Mouse (Mus musculus): ENCODE measurements around the gene Rfc4. TPM values are rescaled to one million over a fixed set of nuclear protein-coding genes. Genes with fewer than 3 reads are reported as not detected.

The Rfc4 gene
- polyA plus RNA-seq, 1 experiment, result 2.1 TPM

DNA sequence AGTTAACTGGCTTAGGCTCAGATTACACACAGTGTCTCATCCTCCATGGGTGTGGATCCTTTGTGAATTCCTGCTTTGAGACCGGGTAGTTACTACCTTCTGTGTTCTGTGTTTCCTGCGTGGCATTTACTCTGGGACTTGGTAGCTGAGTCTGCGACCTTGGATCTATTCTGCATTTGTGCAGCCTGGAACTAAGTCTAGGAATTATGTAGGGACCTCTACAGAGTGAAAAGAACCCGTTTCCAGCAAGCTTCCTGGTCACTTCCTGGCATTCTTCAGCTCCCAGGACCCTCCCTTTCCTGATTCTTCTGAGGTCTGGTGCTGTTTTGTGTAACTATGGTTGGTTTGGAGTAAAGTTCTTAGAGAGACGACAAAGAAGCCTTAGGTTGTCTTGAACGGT, 36.9 kb upstream of the Rfc4 start:
- TF ChIP-seq POLR2A (IDR thresholded peaks at IDR 0.05; ENCODE audit: borderline replicate concordance, insufficient read depth, low read length) (no peak), CTCF (IDR thresholded peaks at IDR 0.05; ENCODE audit: borderline replicate concordance, insufficient read depth, low read depth, low read length) (no peak)
- no peak overlapping the region for H3K4me3 ChIP-seq (replicated peaks; ENCODE audit: insufficient read depth, low read depth, low read length)
- no peak for DNase-seq
- WGBS, result 73% methylated on average over 6 of the region's 6 CpGs
- no peaks in the 10 kb centered on the region for H3K27me3 ChIP-seq (ENCODE audit: control insufficient read depth, insufficient read depth, low read length)
- H3K27ac ChIP-seq (ENCODE audit: insufficient read depth, low read length), result no peak overlapping the region
- H3K4me1 ChIP-seq (ENCODE audit: control insufficient read depth, insufficient read depth, low read length), result no peaks in the 10 kb centered on the region

- WGBS, result 87% methylated on average over 3 of the region's 3 CpGs
- no peak for TF ChIP-seq POLR2A (IDR thresholded peaks at IDR 0.05; ENCODE audit: borderline replicate concordance, insufficient read depth, low read length)
- no peak for TF ChIP-seq CTCF (IDR thresholded peaks at IDR 0.05; ENCODE audit: borderline replicate concordance, insufficient read depth, low read depth, low read length)
- H3K4me3 ChIP-seq (replicated peaks; ENCODE audit: insufficient read depth, low read depth, low read length), result no peak overlapping the region
Measured at GRCm38 (mm10) chr16:23162116-23162515, 34.6 kb upstream of the Rfc4 start.

DNA sequence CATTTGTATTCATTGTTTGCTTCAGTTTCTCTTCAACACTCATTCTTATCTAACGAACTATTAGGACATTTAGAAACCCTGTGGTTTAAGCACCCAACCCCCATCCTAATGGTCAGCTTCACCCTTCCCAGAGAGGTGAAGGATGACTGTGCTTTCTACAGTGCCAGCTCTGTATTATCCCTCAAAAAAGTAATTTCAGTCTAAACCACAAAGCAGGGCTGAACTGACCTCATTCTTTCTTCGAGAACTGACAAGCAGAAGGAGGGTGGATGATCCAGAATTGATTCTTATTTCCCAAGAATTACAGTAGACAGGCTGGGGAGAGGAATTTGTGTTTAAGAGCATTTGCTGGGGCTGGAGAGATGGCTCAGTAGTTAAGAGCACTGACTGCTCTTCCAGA, 32.2 kb upstream of the Rfc4 start:
- TF ChIP-seq POLR2A (IDR thresholded peaks at IDR 0.05; ENCODE audit: borderline replicate concordance, insufficient read depth, low read length), result no peak
- no peak for TF ChIP-seq CTCF (IDR thresholded peaks at IDR 0.05; ENCODE audit: borderline replicate concordance, insufficient read depth, low read depth, low read length)
- Histone ChIP-seq H3K27me3 (ENCODE audit: control insufficient read depth, insufficient read depth, low read length) (no peaks in the 10 kb centered on the region), H3K4me1 (ENCODE audit: control insufficient read depth, insufficient read depth, low read length) (no peaks in the 10 kb centered on the region), H3K4me3 (replicated peaks; ENCODE audit: insufficient read depth, low read depth, low read length) (no peak overlapping the region), H3K27ac (ENCODE audit: insufficient read depth, low read length) (no peak overlapping the region)
- DNase-seq, result no peak
- WGBS, result 63% methylated on average over 2 of the region's 2 CpGs

More at GRCm38 (mm10) chr16:23162116-23162515, 34.6 kb upstream of the Rfc4 start:
- H3K27ac ChIP-seq (ENCODE audit: insufficient read depth, low read length), result no peak overlapping the region
- no peak for DNase-seq
- no peaks in the 10 kb centered on the region for H3K4me1 ChIP-seq (ENCODE audit: control insufficient read depth, insufficient read depth, low read length)
- no peaks in the 10 kb centered on the region for H3K27me3 ChIP-seq (ENCODE audit: control insufficient read depth, insufficient read depth, low read length)

GRCm38 (mm10) chr16:23158957-23159356, 31.4 kb upstream of the Rfc4 start:
- no peaks in the 10 kb centered on the region for H3K4me1 ChIP-seq (ENCODE audit: control insufficient read depth, insufficient read depth, low read length)
- DNase-seq, result no peak
- H3K27me3 ChIP-seq (ENCODE audit: control insufficient read depth, insufficient read depth, low read length), result no peaks in the 10 kb centered on the region
- TF ChIP-seq POLR2A (IDR thresholded peaks at IDR 0.05; ENCODE audit: borderline replicate concordance, insufficient read depth, low read length) (no peak), CTCF (IDR thresholded peaks at IDR 0.05; ENCODE audit: borderline replicate concordance, insufficient read depth, low read depth, low read length) (no peak)
- 53% methylated on average over 2 of the region's 2 CpGs for WGBS
- no peak overlapping the region for H3K27ac ChIP-seq (ENCODE audit: insufficient read depth, low read length)
- H3K4me3 ChIP-seq (replicated peaks; ENCODE audit: insufficient read depth, low read depth, low read length), result no peak overlapping the region

DNA sequence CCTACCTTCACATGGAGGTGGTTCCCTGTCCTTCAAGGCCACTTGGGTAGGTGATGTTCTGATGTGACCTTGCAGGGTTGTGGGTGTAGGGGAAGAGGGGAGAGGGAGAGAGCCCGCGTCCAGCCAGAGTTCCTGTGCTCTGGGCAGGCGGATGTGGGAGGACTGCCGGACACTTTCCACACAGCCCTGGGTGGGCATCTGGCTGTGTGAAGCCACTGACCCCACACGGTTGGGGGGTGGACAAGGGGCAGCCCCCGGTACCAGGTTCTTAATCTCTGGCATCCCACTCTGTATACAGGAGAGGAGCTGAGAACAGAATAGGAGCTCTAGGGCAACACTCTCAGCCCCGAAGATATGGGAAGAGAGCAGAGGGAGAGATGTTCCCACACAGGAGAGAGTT, 30.8 kb upstream of the Rfc4 start:
- no peaks in the 10 kb centered on the region for H3K27me3 ChIP-seq (ENCODE audit: control insufficient read depth, insufficient read depth, low read length)
- 89% methylated on average over 7 of the region's 7 CpGs for WGBS
- TF ChIP-seq POLR2A (IDR thresholded peaks at IDR 0.05; ENCODE audit: borderline replicate concordance, insufficient read depth, low read length) (no peak), CTCF (IDR thresholded peaks at IDR 0.05; ENCODE audit: borderline replicate concordance, insufficient read depth, low read depth, low read length) (no peak)
- no peak overlapping the region for H3K27ac ChIP-seq (ENCODE audit: insufficient read depth, low read length)
- DNase-seq, result no peak
- no peaks in the 10 kb centered on the region for H3K4me1 ChIP-seq (ENCODE audit: control insufficient read depth, insufficient read depth, low read length)
- H3K4me3 ChIP-seq (replicated peaks; ENCODE audit: insufficient read depth, low read depth, low read length), result no peak overlapping the region

GRCm38 (mm10) chr16:23157013-23157412, 29.5 kb upstream of the Rfc4 start:
- no peaks in the 10 kb centered on the region for H3K4me1 ChIP-seq (ENCODE audit: control insufficient read depth, insufficient read depth, low read length)
- TF ChIP-seq CTCF (IDR thresholded peaks at IDR 0.05; ENCODE audit: borderline replicate concordance, insufficient read depth, low read depth, low read length), result no peak
- TF ChIP-seq POLR2A (IDR thresholded peaks at IDR 0.05; ENCODE audit: borderline replicate concordance, insufficient read depth, low read length), result no peak
- H3K27me3 ChIP-seq (ENCODE audit: control insufficient read depth, insufficient read depth, low read length), result no peaks in the 10 kb centered on the region
- no peak for DNase-seq
- H3K4me3 ChIP-seq (replicated peaks; ENCODE audit: insufficient read depth, low read depth, low read length), result no peak overlapping the region
- WGBS, result 93% methylated on average over 13 of the region's 13 CpGs
- H3K27ac ChIP-seq (ENCODE audit: insufficient read depth, low read length), result no peak overlapping the region

DNA sequence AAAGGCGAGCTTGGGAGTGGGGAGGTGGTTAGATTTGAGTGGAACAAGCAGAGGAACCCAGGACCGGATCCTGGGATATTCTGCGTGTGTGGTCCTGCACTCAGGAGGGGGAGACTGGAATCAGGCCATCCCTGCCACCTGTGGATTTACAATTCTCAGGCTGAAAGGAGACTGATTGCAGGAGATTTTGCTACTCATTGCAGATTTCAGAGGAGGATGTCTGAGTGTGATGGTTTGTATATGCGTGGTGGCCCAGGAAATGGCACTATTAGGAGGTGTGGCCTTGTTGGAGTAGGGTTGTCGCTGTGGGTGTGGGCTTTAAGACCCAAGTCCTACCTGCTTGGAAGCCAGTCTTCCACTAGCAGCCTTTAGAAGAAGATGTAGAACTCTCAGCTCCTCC, 26.7 kb upstream of the Rfc4 start:
- no peak overlapping the region for H3K27ac ChIP-seq (ENCODE audit: insufficient read depth, low read length)
- H3K4me3 ChIP-seq (replicated peaks; ENCODE audit: insufficient read depth, low read depth, low read length), result no peak overlapping the region
- 57% methylated on average over 5 of the region's 5 CpGs for WGBS
- no peak for TF ChIP-seq POLR2A (IDR thresholded peaks at IDR 0.05; ENCODE audit: borderline replicate concordance, insufficient read depth, low read length)
- TF ChIP-seq CTCF (IDR thresholded peaks at IDR 0.05; ENCODE audit: borderline replicate concordance, insufficient read depth, low read depth, low read length), result no peak
- no peaks in the 10 kb centered on the region for H3K4me1 ChIP-seq (ENCODE audit: control insufficient read depth, insufficient read depth, low read length)
- no peaks in the 10 kb centered on the region for H3K27me3 ChIP-seq (ENCODE audit: control insufficient read depth, insufficient read depth, low read length)
- no peak for DNase-seq

- Histone ChIP-seq H3K4me3 (replicated peaks; ENCODE audit: insufficient read depth, low read depth, low read length) (no peak overlapping the region), H3K27me3 (ENCODE audit: control insufficient read depth, insufficient read depth, low read length) (no peaks in the 10 kb centered on the region), H3K4me1 (ENCODE audit: control insufficient read depth, insufficient read depth, low read length) (no peaks in the 10 kb centered on the region), H3K27ac (ENCODE audit: insufficient read depth, low read length) (no peak overlapping the region)
- WGBS, result 1% methylated on average over 2 of the region's 2 CpGs
- no peak for TF ChIP-seq POLR2A (IDR thresholded peaks at IDR 0.05; ENCODE audit: borderline replicate concordance, insufficient read depth, low read length)
- peak; percentile 20; the same call in 1 of the 2 replicates for TF ChIP-seq CTCF (IDR thresholded peaks at IDR 0.05; ENCODE audit: borderline replicate concordance, insufficient read depth, low read depth, low read length)
- peak in 1 of 2 experiments; percentile 33 for DNase-seq
Measured at GRCm38 (mm10) chr16:23151423-23151822, 23.9 kb upstream of the Rfc4 start.
